Mouse (Mus musculus) right cerebral cortex, adult 18-20 months (tissue): Measurements from ENCODE around the gene Nppc.

Source experiments
- DNase-seq: peaks from one replicate; pipeline ENCODE4 v3.0.0; 2022; ENCODE audit warnings: mixed read lengths

Nppc gene

GRCm38 (mm10) chr1:86650272-86650671 is 20.1 kb downstream of the Nppc start:
- peak; percentile 68 for DNase-seq

DNA sequence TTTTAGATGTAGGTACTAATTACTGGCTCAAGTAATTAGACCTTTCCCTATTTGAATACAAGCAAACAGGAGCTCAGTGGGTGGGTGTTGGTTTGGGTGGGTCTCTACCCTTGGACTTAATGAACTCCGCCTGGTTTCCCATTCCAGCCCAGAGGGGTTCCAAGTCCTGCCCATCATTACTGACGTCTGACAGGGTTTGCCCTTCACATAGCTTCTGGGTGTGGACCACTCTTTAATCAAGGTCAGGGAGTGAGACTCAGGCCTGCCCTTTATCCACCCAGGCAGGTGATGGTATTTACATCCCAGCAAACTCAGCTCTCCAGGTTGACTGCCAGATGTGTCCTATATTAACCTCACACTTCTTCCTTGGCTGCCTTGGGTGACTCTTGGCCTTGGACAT is 22.9 kb downstream of the Nppc start:
- no peak for DNase-seq

GRCm38 (mm10) chr1:86643101-86643809 is 27.1 kb downstream of the Nppc start:
- no peak for DNase-seq

DNA sequence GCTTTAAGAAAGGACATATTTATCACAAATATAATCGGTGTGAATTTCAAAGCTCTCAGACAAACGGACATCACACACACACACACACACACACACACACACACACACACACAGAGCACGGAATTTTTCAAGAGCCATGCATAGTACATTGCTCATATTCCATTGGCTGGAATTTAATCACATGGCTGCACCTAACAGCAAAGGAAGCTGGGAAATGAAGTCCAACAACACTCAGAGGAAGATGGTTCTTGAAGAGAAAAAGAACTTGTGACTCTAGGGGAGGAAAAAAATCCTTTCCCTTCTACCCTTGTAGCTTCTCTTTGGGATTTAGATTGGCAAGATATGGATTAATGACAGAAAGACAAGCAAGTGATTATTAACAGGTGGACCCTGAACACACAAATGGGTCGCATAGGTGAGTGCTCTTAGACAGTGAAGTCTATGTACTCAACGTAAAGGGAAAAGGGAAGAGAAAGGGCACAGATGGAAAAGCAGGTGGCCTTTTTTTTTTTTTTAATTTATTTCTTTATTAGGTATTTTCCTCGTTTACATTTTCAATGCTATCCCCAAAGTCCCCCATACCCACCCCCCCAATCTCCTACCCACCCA is 35.5 kb downstream of the Nppc start:
- DNase-seq: no peak

- DNase-seq: no peak
Observed at GRCm38 (mm10) chr1:86633840-86634750, 36.3 kb downstream of the Nppc start.

- DNase-seq: no peak
Observed at GRCm38 (mm10) chr1:86633434-86633833, 36.9 kb downstream of the Nppc start.

- DNase-seq: no peak
Observed at GRCm38 (mm10) chr1:86632732-86633380, 37.5 kb downstream of the Nppc start.

DNA sequence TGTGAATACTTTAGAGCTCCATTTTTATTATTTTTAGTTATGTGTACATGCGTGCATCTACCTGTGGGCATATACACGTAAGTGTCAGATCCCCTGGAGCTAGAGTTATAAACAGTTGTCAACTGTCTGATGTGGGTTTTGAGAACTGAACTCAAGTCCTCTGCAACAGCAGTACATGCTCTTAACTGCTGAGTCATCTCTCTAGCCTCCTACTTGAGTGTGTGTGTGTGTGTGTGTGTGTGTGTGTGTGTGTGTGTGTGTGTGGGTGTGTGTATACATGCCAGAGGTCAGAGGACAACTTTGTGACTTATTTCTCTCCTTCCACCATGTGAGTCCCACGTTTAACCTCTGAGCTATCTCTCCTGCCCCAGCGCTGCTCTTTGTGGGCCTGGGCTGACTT is 39.8 kb downstream of the Nppc start:
- no peak for DNase-seq

DNA sequence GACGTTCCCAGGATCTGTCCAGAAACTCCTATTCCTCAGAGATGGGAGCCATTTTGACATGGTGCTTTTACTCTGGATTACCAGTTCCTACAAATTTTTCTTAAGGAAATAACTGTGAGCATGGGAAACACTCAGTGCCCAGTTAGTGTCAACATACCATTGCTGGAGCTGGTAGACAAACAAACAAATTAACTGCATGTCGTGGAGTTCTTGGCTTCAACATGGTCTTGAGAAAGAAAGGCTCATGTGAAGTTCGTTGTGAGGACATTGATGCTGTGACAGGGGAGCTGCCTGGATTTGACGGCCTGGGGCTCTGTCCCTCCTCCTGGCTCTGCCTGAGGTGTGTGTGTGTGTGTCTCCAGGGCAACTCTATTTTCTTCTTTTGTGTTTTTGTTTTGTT is 40.4 kb downstream of the Nppc start:
- DNase-seq: no peak

DNA sequence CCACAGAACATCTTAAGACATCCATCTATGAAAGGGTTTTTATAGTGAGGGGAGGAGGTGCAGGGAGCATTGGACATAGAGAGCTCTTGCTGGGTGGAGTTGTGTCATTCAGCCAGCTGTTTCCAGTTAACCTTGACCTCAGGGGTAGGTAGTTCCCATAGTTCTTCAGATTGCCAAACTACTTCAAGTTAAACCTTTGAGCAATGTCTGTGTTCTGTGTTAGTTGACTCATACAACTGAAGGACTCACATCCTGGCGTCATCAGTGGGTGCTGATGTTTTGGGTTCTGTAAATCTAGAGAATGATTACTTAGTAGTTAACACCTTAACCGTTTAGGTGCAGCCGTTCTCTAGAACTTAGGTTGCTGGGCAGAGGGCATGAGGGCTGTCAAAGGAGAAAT is 42.1 kb downstream of the Nppc start:
- DNase-seq: no peak

DNA sequence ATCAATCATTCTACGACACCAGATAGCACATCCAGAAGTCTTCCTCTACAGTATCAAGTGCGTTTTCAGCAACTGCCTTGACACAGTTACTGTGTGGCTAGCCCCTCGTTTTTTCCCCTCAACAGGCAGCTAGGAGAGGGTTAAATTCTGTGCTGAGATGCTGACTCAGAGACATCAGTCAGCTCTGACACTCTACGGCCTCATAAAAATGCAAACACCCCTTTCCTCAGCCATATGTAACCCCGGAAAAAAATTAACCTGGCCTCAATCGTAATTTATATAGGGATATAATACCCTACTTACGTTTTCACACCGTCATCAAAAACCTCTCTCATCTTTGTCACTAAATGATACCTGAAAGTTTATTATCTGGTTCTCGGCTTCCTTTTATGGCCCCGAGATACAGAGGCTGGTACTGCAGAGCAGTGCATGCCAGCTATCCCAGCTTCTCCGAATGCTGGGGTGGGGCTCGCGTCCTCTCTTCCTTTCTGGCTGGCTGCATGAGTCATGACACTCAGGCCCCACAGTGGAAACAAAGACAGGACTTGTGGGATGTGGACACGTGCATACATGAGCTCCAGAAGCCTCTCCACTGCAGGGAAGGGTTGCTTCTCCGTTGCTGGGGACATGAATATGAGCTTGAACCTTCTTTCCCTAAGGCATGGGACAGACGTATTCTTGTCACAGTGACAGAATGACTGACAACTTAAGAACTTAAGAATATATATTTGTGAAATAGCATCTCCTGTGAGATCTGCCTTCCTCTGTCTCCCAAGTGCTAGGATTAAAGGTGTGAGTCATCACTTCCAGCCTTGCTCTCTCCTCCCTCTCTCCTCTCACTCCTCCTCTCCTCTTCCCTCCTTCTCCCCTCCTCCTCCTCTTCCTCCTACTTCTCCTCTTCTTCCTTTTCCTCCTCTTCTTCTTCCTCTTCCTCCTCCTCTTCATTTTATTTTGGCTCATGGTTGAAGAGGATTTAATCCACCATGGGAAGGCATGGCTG is 47.1 kb downstream of the Nppc start:
- DNase-seq: peak; percentile 23

DNA sequence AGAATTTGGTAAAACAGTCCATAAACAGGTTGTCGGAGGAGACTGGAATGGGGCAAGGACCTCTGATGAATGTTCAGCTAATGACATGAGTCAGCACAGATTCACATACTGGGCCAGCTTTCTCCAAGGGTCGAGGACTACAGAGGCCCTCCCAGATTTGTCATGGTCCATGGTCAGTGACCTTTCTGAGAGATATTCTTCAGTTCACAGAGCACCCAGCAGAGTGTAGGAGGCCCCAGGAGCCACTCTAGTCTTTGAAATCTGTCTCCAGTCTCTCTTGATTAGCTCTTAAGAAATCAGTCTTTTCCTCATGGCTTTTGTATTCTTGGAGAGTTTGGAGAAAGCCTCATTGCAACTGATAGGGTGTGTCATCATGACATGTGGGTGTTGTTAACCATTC is 48.1 kb downstream of the Nppc start:
- no peak for DNase-seq

DNA sequence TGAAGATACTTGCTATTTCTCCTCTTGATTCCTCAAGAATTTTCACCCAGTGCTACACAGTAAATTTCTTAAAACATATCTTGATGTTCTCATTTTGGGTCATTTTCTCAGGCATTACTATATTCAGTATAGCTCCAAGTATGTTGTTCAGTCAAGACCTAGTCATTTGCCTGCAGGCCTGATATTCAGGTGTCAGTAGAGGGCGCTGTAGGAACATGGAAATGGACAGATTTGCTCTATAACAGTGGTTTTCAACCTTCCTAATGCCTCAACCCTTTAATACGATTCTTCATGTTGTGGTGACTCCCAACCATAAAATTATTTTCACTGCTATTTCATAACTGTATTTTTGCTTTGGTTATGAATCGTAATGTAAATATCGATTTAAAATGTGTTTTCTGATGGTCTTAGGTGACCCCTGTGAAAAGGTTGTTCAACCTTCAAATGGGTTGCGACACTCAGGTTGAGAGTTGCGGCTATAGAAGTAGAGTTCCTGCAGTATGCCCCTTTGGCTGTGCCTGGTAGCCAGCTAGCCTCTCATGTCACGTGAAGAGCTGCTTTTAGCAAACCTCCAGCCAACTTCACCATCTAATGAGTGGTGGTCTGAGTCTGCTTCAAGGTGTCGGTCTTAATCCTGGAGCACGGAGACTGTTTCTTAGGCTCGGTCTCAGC is 51.8 kb downstream of the Nppc start:
- DNase-seq: peak; percentile 68
